Mouse (Mus musculus) hindbrain, postnatal 0 days (tissue): ENCODE results near the gene Entpd8. TPM values are rescaled to one million over a fixed set of nuclear protein-coding genes. Genes with fewer than 3 reads are reported as not detected.

Source experiments
- ATAC-seq: fragments of 200-750 bp; cut with Nextera tagmentation; 2 replicates; pipeline ENCODE4 v1.8.0; 2017; ENCODE audit warnings: mild to moderate bottlenecking, moderate TSS enrichment, moderate library complexity
- DNase-seq: peaks from one replicate; pipeline ENCODE4 v3.0.0-alpha.2; 2015; ENCODE audit warnings: low spot score
- H3K27ac ChIP-seq: fragments of 300-500 bp; sonication (generic); 2 replicates; pipeline ENCODE4 v1.5.1; 2014; ENCODE audit warnings: mild to moderate bottlenecking
- H3K27me3 ChIP-seq: fragments of 300-500 bp; sonication (generic); 2 replicates; pipeline ENCODE4 v1.6.1; 2014; ENCODE audit warnings: low read length, mixed read lengths; ENCODE audit not compliant: insufficient read depth
- H3K36me3 ChIP-seq: fragments of 300-500 bp; sonication (generic); 2 replicates; pipeline ENCODE4 v1.6.1; 2014; ENCODE audit warnings: low read length, mixed read lengths; ENCODE audit not compliant: insufficient read depth
- H3K4me1 ChIP-seq: fragments of 300-500 bp; sonication (generic); 2 replicates; pipeline ENCODE4 v1.6.1; 2014; ENCODE audit warnings: antibody characterized with exemption, low read length, mixed read lengths; ENCODE audit not compliant: insufficient read depth
- H3K4me2 ChIP-seq: fragments of 300-500 bp; sonication (generic); 2 replicates; pipeline ENCODE4 v1.6.1; 2014; ENCODE audit warnings: low read depth, mild to moderate bottlenecking, low read length, moderate library complexity, mixed read lengths
- H3K4me3 ChIP-seq: fragments of 300-500 bp; sonication (generic); 2 replicates; pipeline ENCODE4 v1.5.1; 2014; ENCODE audit warnings: low read length
- H3K9ac ChIP-seq: fragments of 300-500 bp; sonication (generic); replicated peaks from 2 replicates; pipeline ENCODE4 v1.6.1; 2014; ENCODE audit warnings: mild to moderate bottlenecking, low read length, moderate library complexity, mixed read lengths
- H3K9me3 ChIP-seq: fragments of 300-500 bp; sonication (generic); 2 replicates; pipeline ENCODE4 v1.6.1; 2016; ENCODE audit warnings: low read length, mixed read lengths
- CTCF ChIP-seq: IDR thresholded peaks from 2 replicates; pipeline ENCODE4 v1.5.1; 2016; ENCODE audit warnings: antibody characterized with exemption, control low read depth, low read depth
- WGBS: fragments of 180-500 bp; shearing (Covaris S2); extraction: QIAGEN DNeasy Blood & Tissue Kit; methylation state at CpG from one replicate; pipeline ENCODE4 v1.1.7; 2014; 5-methylcytosine and 5-hydroxymethylcytosine counted together
- polyA plus RNA-seq: library from polyadenylated mRNA; unstranded; fragments of >200 nt; fragmentation: Nextera tagmentation; extraction: Ambion mirVana; gene quantifications from 2 replicates; pipeline ENCODE4 v1.2.1, GENCODE M21; 2015
- total RNA-seq: library from RNA; depleted of rRNA; stranded (reverse); fragments of >200 nt; gene quantifications from 2 replicates; pipeline ENCODE4 v1.2.3, GENCODE M21; 2014

Entpd8 gene
- total and polyA plus RNA-seq, 2 experiments from 2014 or later, result not detected

DNA sequence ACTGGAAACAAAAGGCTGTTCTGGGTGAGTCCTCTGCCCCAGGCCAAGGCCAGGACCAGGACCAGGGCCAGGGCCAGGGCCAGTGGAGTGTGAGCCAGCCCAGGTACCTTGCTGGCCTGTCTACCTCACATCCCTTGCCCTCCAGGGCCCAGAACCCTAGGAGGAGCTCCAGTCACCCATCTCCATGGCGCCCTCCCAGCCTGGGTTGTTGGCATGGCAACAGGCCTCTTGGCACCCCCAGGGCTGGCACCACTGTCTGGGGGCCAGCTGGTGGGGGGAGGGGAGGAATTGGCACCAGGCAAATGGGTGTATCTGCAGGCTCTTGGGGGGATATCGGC, 25.1 kb upstream of the Entpd8 start:
- peak; percentile 46 for ATAC-seq
- Histone ChIP-seq H3K27me3 (no peaks in the 10 kb centered on the region), H3K9me3 (no peaks in the 10 kb centered on the region), H3K36me3 (peaks cover 6% of the 10 kb centered on the region), H3K9ac (peak overlapping the region; percentile 88), H3K4me1 (peaks cover 11% of the 10 kb centered on the region), H3K4me2 (peak overlapping the region; percentile 81), H3K27ac (peak overlapping the region; percentile 70; the same call in 1 of the 2 replicates), H3K4me3 (peak overlapping the region; percentile 77)
- peak; percentile 10; the same call in 1 of the 2 replicates for TF ChIP-seq CTCF
- DNase-seq, result peak; percentile 72
- 24% methylated on average over 2 of the region's 2 CpGs for WGBS

DNA sequence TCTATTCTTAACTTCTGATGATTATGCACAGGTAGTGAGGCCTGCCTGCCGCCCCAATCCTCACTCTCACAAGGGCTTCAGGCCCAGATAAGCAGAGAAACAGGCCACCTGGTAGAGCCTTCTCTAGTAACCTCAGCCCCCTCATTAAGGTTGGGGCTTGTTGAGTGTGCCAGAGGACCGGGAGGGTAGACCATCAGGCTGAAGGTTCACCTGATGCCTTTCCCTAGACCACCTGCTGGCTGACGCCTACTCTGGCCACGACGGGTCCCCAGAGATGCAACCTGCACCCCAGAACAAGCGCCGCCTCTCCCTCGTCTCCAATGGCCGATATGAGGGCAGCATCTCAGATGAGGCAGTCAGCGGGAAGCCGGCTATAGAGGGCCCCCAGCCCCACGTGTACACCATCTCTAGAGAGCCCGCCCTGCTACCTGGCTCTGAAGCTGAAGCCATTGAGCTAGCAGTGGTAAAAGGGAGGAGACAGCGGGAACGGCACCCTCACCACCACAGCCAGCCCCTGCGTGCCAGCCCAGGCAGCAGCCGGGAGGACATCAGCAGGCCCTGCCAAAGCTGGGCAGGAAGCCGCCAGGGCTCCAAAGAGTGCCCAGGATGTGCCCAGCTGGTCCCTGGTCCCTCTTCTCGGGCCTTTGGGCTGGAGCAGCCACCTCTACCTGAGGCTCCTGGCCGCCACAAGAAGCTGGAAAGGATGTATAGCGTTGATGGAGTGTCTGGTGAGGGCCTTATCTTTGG, 24.5 kb upstream of the Entpd8 start:
- 79% methylated on average over 21 of the region's 21 CpGs for WGBS
- H3K9me3 ChIP-seq, result no peaks in the 10 kb centered on the region
- H3K27ac ChIP-seq, result no peak overlapping the region
- H3K27me3 ChIP-seq, result no peaks in the 10 kb centered on the region
- H3K9ac ChIP-seq, result peak overlapping the region; percentile 88
- ATAC-seq (no peak), DNase-seq (peak; percentile 12)
- TF ChIP-seq CTCF, result no peak
- peak overlapping the region; percentile 77 for H3K4me3 ChIP-seq
- H3K36me3 ChIP-seq, result peaks cover 11% of the 10 kb centered on the region
- H3K4me2 ChIP-seq, result peak overlapping the region; percentile 81
- peaks cover 11% of the 10 kb centered on the region for H3K4me1 ChIP-seq

DNA sequence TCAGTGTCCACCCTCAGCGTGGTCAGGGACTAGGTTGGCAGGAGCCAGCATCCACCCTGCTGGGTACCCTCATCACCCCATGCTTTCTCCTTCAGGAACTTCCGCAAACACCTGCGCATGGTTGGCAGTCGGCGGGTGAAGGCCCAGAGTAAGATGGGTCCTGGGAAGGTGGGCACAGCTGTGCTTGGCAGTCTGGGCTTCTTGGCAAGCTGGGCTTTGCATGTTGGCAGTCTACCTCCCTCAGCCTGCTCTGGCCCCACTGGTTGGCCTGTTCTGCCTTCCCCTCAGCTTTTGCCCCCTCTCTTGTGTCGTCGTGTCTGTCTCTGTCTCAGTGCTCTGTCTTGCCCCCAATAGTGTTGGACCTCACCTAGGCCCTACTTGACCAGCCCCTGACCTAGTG, 21.2 kb upstream of the Entpd8 start:
- TF ChIP-seq CTCF, result no peak
- no peak overlapping the region for H3K4me3 ChIP-seq
- WGBS, result 78% methylated on average over 7 of the region's 7 CpGs
- H3K27ac ChIP-seq, result no peak overlapping the region
- DNase-seq, result no peak
- H3K4me2 ChIP-seq, result no peak overlapping the region
- H3K9me3 ChIP-seq, result no peaks in the 10 kb centered on the region
- no peak for ATAC-seq
- H3K4me1 ChIP-seq, result peaks cover 11% of the 10 kb centered on the region
- H3K9ac ChIP-seq, result no peak overlapping the region
- no peaks in the 10 kb centered on the region for H3K27me3 ChIP-seq
- H3K36me3 ChIP-seq, result peaks cover 19% of the 10 kb centered on the region

DNA sequence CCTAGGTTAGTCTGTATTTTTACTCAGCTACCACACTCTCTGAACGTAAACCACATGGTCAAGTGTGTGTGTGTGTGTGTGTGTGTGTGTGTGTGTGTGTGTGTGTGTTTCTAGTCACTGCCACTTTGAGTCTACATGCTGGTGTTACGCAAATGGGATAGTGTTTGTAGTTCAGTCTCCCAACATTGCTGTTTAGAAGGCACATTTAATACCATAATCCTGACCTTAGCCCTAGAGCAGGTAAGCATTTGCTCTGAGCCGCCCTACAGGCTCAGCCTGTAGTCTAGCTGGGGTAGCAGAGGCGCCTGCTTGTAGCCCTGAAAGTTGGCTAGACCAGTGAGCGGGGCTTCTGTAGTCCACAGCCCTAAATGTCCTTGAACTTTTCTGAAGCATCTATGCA, 16.6 kb upstream of the Entpd8 start:
- no peaks in the 10 kb centered on the region for H3K9me3 ChIP-seq
- no peaks in the 10 kb centered on the region for H3K27me3 ChIP-seq
- DNase-seq (no peak), ATAC-seq (no peak)
- no peaks in the 10 kb centered on the region for H3K4me1 ChIP-seq
- TF ChIP-seq CTCF, result no peak
- no peak overlapping the region for H3K4me2 ChIP-seq
- H3K27ac ChIP-seq, result no peak overlapping the region
- WGBS, result 93% methylated on average over 5 of the region's 5 CpGs
- H3K36me3 ChIP-seq, result peaks cover 19% of the 10 kb centered on the region
- H3K9ac ChIP-seq, result no peak overlapping the region
- no peak overlapping the region for H3K4me3 ChIP-seq

DNA sequence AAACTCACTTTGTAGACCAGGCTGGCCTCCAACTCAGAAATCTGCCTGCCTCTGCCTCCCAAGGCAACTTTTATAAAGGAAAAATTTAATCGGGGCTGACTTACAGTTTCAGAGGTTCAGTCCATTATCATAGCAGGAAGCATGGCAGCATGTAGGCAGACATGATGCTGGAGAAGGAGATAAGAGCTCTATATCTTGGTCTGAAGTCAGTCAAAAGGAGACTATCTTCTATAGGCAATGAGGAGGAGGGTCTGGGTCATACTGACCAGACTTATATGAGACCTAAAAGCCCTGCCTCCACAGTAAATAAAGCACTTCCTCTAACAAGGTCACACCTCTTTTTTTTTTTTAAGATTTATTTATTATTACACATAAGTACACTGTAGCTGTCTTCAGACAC, 15.8 kb upstream of the Entpd8 start:
- no peak for ATAC-seq
- 94% methylated on average over 1 of the region's 1 CpGs for WGBS
- H3K9ac ChIP-seq, result no peak overlapping the region
- no peak overlapping the region for H3K4me3 ChIP-seq
- H3K4me1 ChIP-seq, result no peaks in the 10 kb centered on the region
- no peaks in the 10 kb centered on the region for H3K9me3 ChIP-seq
- no peaks in the 10 kb centered on the region for H3K27me3 ChIP-seq
- no peak overlapping the region for H3K27ac ChIP-seq
- no peak overlapping the region for H3K4me2 ChIP-seq
- H3K36me3 ChIP-seq, result peaks cover 19% of the 10 kb centered on the region
- DNase-seq, result no peak
- TF ChIP-seq CTCF, result no peak

DNA sequence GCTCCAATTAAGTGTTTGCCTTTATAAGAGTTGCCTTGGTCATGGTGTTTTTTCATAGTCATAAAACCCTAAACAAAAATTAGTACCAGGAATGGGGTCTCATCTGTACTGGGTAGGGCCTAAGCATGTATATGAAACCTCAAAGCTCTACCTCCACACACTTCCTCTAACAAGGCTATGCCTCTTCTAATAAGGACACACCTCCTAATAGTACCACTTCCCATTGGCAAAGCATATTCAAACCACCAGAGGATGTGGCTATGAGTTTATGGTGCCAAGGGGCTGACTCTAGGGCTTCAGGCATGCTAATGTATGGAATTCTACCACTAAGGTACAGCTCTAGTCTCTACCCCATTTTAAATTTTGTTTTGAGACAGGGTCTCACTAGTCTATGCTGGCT, 14.6 kb upstream of the Entpd8 start:
- Histone ChIP-seq H3K4me2 (no peak overlapping the region), H3K36me3 (peaks cover 8% of the 10 kb centered on the region; the same call in 1 of the 2 replicates), H3K4me1 (no peaks in the 10 kb centered on the region), H3K9ac (no peak overlapping the region), H3K4me3 (no peak overlapping the region), H3K27me3 (no peaks in the 10 kb centered on the region), H3K27ac (no peak overlapping the region), H3K9me3 (no peaks in the 10 kb centered on the region)
- no peak for ATAC-seq
- no peak for DNase-seq
- no peak for TF ChIP-seq CTCF

DNA sequence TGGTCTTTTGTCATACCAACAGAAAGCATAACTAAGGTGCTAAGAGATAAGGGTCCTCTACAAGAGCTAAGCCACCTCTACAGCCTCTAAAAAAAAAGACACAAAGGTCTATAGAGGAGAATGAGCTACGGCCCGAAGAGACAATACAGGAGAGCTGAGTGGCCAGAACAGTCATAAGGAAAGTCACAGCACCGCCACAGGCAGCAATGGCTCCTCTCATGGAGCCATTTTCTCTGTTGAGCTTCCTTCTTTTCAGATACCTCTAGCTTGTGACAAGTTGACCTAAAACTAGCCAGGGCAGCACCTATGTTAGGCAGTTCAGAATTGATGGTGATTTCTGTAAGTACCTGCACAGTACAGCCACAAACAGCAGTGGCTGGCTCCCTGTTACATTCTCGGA, 13.6 kb upstream of the Entpd8 start:
- H3K27me3 ChIP-seq, result no peaks in the 10 kb centered on the region
- TF ChIP-seq CTCF, result no peak
- no peak overlapping the region for H3K4me2 ChIP-seq
- H3K9me3 ChIP-seq, result no peaks in the 10 kb centered on the region
- no peak for DNase-seq
- H3K36me3 ChIP-seq, result peaks cover 7% of the 10 kb centered on the region; the same call in 1 of the 2 replicates
- no peak for ATAC-seq
- whole genome bisulfite sequencing, result 78% methylated on average over 4 of the region's 4 CpGs
- H3K27ac ChIP-seq, result no peak overlapping the region
- no peaks in the 10 kb centered on the region for H3K4me1 ChIP-seq
- no peak overlapping the region for H3K4me3 ChIP-seq
- no peak overlapping the region for H3K9ac ChIP-seq
